Mouse (Mus musculus) hindbrain, embryonic 12.5 days (tissue): ENCODE measurements around the gene Nat8f7. TPM values are rescaled to one million over a fixed set of nuclear protein-coding genes. Genes with fewer than 3 reads are reported as not detected.
"Not testable (repeated sequence)": the region's sequence is repeated elsewhere in the genome, so short reads cannot be mapped to it uniquely, and the experiment has no call there.

ENCODE experiments used
- ATAC-seq: fragments of 200-750 bp; cut with Nextera tagmentation; 2 replicates; pipeline ENCODE4 v1.8.0; 2017; ENCODE audit warnings: moderate TSS enrichment; ENCODE audit not compliant: low FRiP score
- H3K27ac ChIP-seq: fragments of 300-500 bp; sonication (generic); 2 replicates; pipeline ENCODE4 v1.5.1; 2016; ENCODE audit warnings: mild to moderate bottlenecking
- H3K27me3 ChIP-seq: fragments of 300-500 bp; sonication (generic); 2 replicates; pipeline ENCODE4 v1.6.1; 2016; ENCODE audit warnings: mild to moderate bottlenecking
- H3K36me3 ChIP-seq: fragments of 300-500 bp; sonication (generic); 2 replicates; pipeline ENCODE4 v1.6.1; 2016; ENCODE audit warnings: mild to moderate bottlenecking
- H3K4me1 ChIP-seq: fragments of 300-500 bp; sonication (generic); 2 replicates; pipeline ENCODE4 v1.6.1; 2016
- H3K4me2 ChIP-seq: fragments of 300-500 bp; sonication (generic); replicated peaks from 2 replicates; pipeline ENCODE4 v1.6.1; 2016; ENCODE audit warnings: mild to moderate bottlenecking
- H3K4me3 ChIP-seq: fragments of 300-500 bp; sonication (generic); 2 replicates; pipeline ENCODE4 v1.5.1; 2016; ENCODE audit warnings: mild to moderate bottlenecking
- H3K9ac ChIP-seq: fragments of 300-500 bp; sonication (generic); 2 replicates; pipeline ENCODE4 v1.6.1; 2016; ENCODE audit warnings: mild to moderate bottlenecking, moderate library complexity
- H3K9me3 ChIP-seq: fragments of 300-500 bp; sonication (generic); replicated peaks from 2 replicates; pipeline ENCODE4 v1.6.1; 2016; ENCODE audit warnings: mild to moderate bottlenecking
- WGBS: fragments of 180-500 bp; shearing (Covaris S2); methylation state at CpG from one replicate; pipeline ENCODE4 v1.1.7; 2016; 5-methylcytosine and 5-hydroxymethylcytosine counted together
- microRNA-seq: library from miRNA; unstranded; fragments of <30 nt; microRNA quantifications from one replicate; pipeline ENCODE4, GENCODE M21; 2017
- polyA plus RNA-seq: library from polyadenylated mRNA; unstranded; fragments of >200 nt; fragmentation: Nextera tagmentation; extraction: Ambion mirVana; gene quantifications from 2 replicates; pipeline ENCODE4 v1.2.1, GENCODE M21; 2016

The Nat8f7 gene
- polyA plus RNA-seq: not detected in 2 replicates

DNA sequence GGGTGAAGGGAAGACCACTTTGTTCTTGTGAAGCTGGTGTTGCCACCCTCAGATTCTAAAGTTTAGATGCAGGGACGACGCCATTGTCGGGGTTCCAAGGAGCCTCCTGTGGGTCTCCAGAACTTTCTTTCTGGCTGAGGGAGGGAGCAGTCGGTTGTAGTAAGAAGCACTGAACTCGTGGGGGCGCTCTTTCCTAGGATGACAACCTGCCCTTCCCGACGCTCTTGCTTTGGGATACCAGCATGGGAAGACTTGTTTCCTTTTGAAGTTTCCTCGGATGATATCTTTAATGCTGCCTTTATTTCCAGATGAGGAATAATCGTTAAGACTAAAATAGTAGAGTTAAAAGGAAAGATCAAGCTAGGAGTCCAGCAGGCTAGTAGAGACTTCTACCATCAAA lies at the start of gene Nat8f7:
Gene Nat8f7, minus strand, starts transcription at position 101 of the 400 bp plus-strand sequence.
- not testable (repeated sequence) for ATAC-seq, H3K9ac ChIP-seq, H3K9me3 ChIP-seq, H3K4me1 ChIP-seq, H3K4me2 ChIP-seq, H3K4me3 ChIP-seq, H3K27ac ChIP-seq, H3K27me3 ChIP-seq, H3K36me3 ChIP-seq
- WGBS: 82% methylated on average over 10 of the region's 10 CpGs

DNA sequence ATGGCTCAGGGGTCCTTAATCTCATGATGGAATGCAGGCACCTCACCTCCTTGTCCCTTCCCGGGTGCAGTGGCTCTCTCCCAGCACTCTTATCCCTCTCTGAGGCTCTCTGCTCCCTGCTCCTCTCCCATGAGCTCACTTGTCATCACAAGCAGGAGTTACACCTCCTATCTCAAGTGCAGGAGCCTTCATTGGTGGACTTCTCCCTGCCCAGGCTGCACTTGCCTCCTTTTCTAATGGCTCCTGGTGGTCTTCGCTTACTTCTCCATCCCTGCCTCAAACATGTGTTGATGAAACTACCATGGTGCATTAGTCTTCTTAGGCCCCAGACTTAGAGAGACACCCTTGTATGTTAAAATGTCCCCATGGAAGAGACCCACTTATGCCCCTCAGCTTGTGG lies 49.7 kb upstream of the Nat8f7 start:
- H3K36me3 ChIP-seq, H3K9ac ChIP-seq, H3K4me3 ChIP-seq, H3K4me1 ChIP-seq, H3K27ac ChIP-seq, ATAC-seq, H3K9me3 ChIP-seq, H3K27me3 ChIP-seq, H3K4me2 ChIP-seq: not testable (repeated sequence)
- 78% methylated on average over 2 of the region's 2 CpGs for WGBS

DNA sequence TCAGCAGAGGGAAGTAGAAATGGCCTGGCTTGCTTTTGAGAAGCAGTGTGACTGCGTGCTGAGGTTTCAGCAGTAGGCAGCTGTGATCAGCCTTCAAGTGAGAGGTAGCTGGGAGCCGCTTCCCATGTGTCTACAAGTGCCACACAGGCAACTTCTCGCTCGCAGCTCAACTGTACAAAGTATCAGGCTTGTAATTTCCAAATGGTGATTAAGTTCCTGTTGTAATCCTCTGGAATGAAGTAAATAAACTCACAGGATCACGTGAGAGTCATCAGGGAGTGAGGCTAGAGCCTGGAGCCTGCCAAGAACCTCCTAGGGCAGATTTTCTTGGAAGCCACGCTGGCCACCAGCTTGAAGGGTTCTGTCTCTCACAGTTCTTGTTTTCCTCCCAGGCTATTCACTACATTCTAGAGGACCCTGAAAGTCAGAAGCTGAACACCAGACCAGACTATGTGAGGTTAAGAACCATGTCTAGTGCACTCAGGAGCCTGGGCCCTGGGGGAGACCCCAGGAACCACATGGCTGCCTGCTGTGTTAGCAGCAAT lies 42.8 kb upstream of the Nat8f7 start:
- not testable (repeated sequence) for H3K4me3 ChIP-seq, H3K9me3 ChIP-seq, H3K4me2 ChIP-seq, H3K36me3 ChIP-seq, H3K27me3 ChIP-seq, H3K4me1 ChIP-seq, H3K9ac ChIP-seq, ATAC-seq, H3K27ac ChIP-seq
- WGBS: 65% methylated on average over 3 of the region's 6 CpGs

DNA sequence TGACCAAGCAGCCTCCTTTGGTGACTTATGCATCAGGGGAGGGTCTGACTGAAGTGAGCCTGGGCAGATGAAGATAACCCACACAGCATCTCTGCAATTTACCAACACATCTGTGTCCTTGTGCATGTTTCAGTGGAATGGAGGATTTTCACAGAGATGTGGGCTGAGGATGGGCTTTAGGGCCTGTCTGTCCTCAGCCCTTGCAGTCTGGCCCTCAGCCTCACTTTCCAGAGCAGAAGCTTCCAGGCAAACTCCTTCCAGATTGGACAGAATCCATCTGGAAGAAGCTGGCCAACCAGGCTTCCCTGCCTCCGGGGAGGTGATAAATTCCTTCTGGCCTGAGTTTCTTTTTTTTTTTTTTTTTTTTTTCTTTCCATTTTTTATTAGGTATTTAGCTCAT lies 3.4 kb downstream of the Nat8f7 start:
- H3K4me2 ChIP-seq, H3K27me3 ChIP-seq, H3K4me1 ChIP-seq, H3K36me3 ChIP-seq, H3K9me3 ChIP-seq, H3K27ac ChIP-seq, H3K9ac ChIP-seq, H3K4me3 ChIP-seq, ATAC-seq: not testable (repeated sequence)
- WGBS: 100% methylated on average over 1 of the region's 1 CpGs

DNA sequence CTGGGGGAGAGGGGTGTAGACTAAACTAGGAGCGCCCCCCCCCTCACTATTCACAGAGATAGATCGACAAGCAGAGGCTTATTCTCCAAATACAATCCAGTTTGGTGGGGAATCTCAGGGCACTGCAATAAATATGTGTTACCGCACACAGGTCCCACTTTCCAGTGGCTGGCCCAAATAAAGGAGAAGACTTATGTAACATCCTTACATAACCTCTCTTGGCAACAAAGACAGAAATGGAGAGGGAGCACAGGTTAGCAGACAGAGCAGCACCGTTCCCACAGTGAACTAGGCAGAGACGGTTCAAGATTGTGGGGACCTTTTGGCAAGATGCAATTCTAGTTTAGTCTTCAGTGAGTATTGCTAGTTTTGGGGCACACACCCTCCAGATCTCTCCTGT lies 3.8 kb downstream of the Nat8f7 start:
- not testable (repeated sequence) for H3K36me3 ChIP-seq, H3K27me3 ChIP-seq, H3K27ac ChIP-seq, H3K4me2 ChIP-seq, H3K9ac ChIP-seq, H3K4me3 ChIP-seq, ATAC-seq, H3K4me1 ChIP-seq, H3K9me3 ChIP-seq
- WGBS: 94% methylated on average over 5 of the region's 5 CpGs

DNA sequence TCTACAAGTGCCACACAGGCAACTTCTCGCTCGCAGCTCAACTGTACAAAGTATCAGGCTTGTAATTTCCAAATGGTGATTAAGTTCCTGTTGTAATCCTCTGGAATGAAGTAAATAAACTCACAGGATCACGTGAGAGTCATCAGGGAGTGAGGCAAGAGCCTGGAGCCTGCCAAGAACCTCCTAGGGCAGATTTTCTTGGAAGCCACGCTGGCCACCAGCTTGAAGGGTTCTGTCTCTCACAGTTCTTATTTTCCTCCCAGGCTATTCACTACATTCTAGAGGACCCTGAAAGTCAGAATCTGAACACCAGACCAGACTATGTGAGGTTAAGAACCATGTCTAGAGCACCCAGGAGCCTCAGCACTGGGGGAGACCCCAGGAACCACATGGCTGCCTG lies 11.1 kb downstream of the Nat8f7 start:
- not testable (repeated sequence) for H3K4me3 ChIP-seq, H3K27me3 ChIP-seq, H3K27ac ChIP-seq, H3K9ac ChIP-seq, H3K4me2 ChIP-seq, H3K4me1 ChIP-seq, H3K36me3 ChIP-seq, ATAC-seq, H3K9me3 ChIP-seq
- WGBS: 92% methylated on average over 2 of the region's 4 CpGs

Small RNA genes lying within 50 kb of the gene (microRNA-seq; reads per million reads assigned to microRNA genes)
- not detected for gene Gm27317

Other genes with a start within 250 kb of the Nat8f7 start
- gene Fbxo41, start 210.2 kb downstream of the Nat8f7 start, polyA plus RNA-seq: 3.1 TPM in 2 replicates
- not detected in 2 replicates for gene Egr4, start 199.6 kb downstream of the Nat8f7 start, polyA plus RNA-seq
- gene Alms1, start 125.7 kb downstream of the Nat8f7 start, polyA plus RNA-seq: 8.0 and 8.4 TPM in 2 replicates
- gene Nat8f3, start 52.5 kb upstream of the Nat8f7 start, polyA plus RNA-seq: 0.20 and 0.44 TPM in 2 replicates
- not detected in 2 replicates for gene Nat8f6, start 107.7 kb upstream of the Nat8f7 start, polyA plus RNA-seq
- not detected in 2 replicates for gene Nat8f5, start 107.8 kb upstream of the Nat8f7 start, polyA plus RNA-seq
- gene Nat8, start 118.9 kb upstream of the Nat8f7 start, polyA plus RNA-seq: not detected in 2 replicates
- gene Nat8f2, start 156.0 kb upstream of the Nat8f7 start, polyA plus RNA-seq: not detected in 2 replicates
- gene Nat8f4, start 191.7 kb upstream of the Nat8f7 start, polyA plus RNA-seq: 5.3 and 6.0 TPM in 2 replicates
- gene Tprkb, start 198.7 kb upstream of the Nat8f7 start, polyA plus RNA-seq: 39.2 and 40.6 TPM in 2 replicates
- gene Nat8f1, start 202.5 kb upstream of the Nat8f7 start, polyA plus RNA-seq: 9.5 and 10.7 TPM in 2 replicates
- 54.4 and 60.4 TPM in 2 replicates for gene Dusp11, start 248.5 kb upstream of the Nat8f7 start, polyA plus RNA-seq